Mouse (Mus musculus) midbrain, embryonic 15.5 days (tissue): Measurements from ENCODE around the gene Mylk4. TPM values are rescaled to one million over a fixed set of nuclear protein-coding genes. Genes with fewer than 3 reads are reported as not detected.

Experiments used
- ATAC-seq: fragments of 200-750 bp; cut with Nextera tagmentation; replicated peaks from 2 replicates; pipeline ENCODE4 v1.8.0; 2017; ENCODE audit warnings: moderate TSS enrichment
- H3K27ac ChIP-seq: fragments of 300-500 bp; sonication (generic); 2 replicates; pipeline ENCODE4 v1.5.1; 2015; ENCODE audit warnings: mild to moderate bottlenecking, inconsistent platforms
- H3K27me3 ChIP-seq: fragments of 300-500 bp; sonication (generic); replicated peaks from 2 replicates; pipeline ENCODE4 v1.6.1; 2015; ENCODE audit warnings: inconsistent platforms
- H3K36me3 ChIP-seq: fragments of 300-500 bp; sonication (generic); replicated peaks from 2 replicates; pipeline ENCODE4 v1.6.1; 2015; ENCODE audit warnings: inconsistent platforms
- H3K4me1 ChIP-seq: fragments of 300-500 bp; sonication (generic); 2 replicates; pipeline ENCODE4 v1.6.1; 2015; ENCODE audit warnings: inconsistent platforms
- H3K4me2 ChIP-seq: fragments of 300-500 bp; sonication (generic); 2 replicates; pipeline ENCODE4 v1.6.1; 2015; ENCODE audit warnings: inconsistent platforms, mild to moderate bottlenecking, moderate library complexity
- H3K4me3 ChIP-seq: fragments of 300-500 bp; sonication (generic); 2 replicates; pipeline ENCODE4 v1.5.1; 2015; ENCODE audit warnings: mild to moderate bottlenecking, inconsistent platforms
- H3K9ac ChIP-seq: fragments of 300-500 bp; sonication (generic); 2 replicates; pipeline ENCODE4 v1.6.1; 2015; ENCODE audit warnings: mild to moderate bottlenecking, inconsistent platforms
- H3K9me3 ChIP-seq: fragments of 300-500 bp; sonication (generic); 2 replicates; pipeline ENCODE4 v1.6.1; 2016; ENCODE audit warnings: inconsistent platforms
- WGBS: fragments of 180-500 bp; shearing (Covaris S2); methylation state at CpG from one replicate; pipeline ENCODE4 v1.1.7; 2015; ENCODE audit warnings: mixed read lengths; 5-methylcytosine and 5-hydroxymethylcytosine counted together
- polyA plus RNA-seq: library from polyadenylated mRNA; unstranded; fragments of >200 nt; fragmentation: Nextera tagmentation; extraction: Ambion mirVana; gene quantifications from 2 replicates; pipeline ENCODE4 v1.2.1, GENCODE M21; 2015

The Mylk4 gene
- polyA plus RNA-seq, 1 experiment from 2014 or later, result 0.21 TPM

DNA sequence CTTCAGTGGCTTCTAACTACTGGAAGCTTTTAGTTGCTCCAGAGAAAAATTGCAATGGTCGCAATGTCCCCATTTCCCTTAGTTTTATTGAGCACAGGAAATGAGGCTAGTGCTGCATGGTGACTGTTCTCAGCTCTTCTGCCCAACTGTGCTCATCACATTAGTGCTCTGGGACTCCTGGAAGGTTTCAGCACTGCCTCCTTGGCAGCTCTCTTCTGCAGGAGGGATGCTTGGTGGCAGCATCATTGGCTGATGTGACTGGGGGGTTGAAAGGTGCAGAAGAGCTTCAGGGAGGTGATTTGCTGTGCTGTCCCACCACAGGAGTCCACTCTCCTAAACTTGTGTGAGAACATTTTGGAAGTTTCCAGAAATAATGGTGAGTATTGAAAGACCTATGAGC, 84.4 kb downstream of the Mylk4 start:
- Histone ChIP-seq H3K27ac (no peak overlapping the region), H3K4me3 (no peak overlapping the region), H3K9me3 (no peaks in the 10 kb centered on the region), H3K27me3 (no peaks in the 10 kb centered on the region), H3K36me3 (no peaks in the 10 kb centered on the region), H3K4me2 (no peak overlapping the region), H3K4me1 (no peaks in the 10 kb centered on the region), H3K9ac (no peak overlapping the region)
- ATAC-seq, result no peak
- 100% methylated on average over 1 of the region's 1 CpGs for WGBS

DNA sequence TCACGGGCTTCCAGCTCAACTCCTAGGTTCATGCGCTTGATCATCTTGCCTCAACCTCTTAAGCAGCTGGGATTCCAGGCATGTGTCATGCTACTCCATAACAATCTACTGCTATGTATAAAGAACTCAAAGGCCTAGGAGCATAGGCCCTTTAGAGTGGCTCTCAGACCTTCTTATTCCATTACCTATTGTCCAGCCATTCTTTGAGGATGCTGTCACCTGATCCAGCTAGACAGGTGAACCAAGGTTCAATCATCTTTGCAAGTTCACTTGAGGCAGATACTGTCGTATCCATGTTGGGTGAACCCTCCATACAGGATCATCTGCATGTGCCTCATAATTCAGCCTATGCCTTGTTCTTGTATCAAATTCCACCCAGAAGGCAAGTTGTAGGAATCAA, 84.8 kb downstream of the Mylk4 start:
- H3K4me3 ChIP-seq, result no peak overlapping the region
- no peaks in the 10 kb centered on the region for H3K27me3 ChIP-seq
- no peak for ATAC-seq
- H3K4me2 ChIP-seq, result no peak overlapping the region
- H3K4me1 ChIP-seq, result no peaks in the 10 kb centered on the region
- H3K9me3 ChIP-seq, result no peaks in the 10 kb centered on the region
- H3K36me3 ChIP-seq, result no peaks in the 10 kb centered on the region
- 93% methylated on average over 3 of the region's 3 CpGs for WGBS
- H3K27ac ChIP-seq, result no peak overlapping the region
- no peak overlapping the region for H3K9ac ChIP-seq

DNA sequence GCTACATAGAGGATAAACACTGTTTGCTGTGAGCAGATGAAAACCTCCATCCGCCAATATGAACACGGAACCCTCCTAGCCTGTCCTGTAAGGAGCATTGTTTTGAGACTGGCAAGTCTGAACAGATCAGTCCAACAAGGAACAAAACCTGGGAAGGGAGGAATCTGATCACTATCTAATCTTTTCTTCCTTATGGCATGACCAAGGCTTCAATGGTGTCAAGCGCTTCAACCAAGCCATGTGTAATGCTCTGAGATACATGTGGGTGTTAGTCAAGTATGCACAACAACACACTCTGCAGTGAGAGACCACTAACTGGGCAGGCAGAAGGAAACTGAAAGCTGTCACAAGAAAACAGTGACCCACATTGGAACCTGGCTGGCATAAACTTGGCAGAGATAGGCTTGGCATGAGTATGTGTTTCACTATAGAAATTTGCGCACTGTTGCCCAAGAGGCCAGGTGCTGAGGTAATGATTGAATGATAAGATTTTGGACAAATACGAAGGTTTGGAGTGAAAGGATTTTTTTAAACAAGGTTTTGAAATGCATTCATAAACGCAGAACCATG, 89.8 kb downstream of the Mylk4 start:
- H3K4me3 ChIP-seq, result no peak overlapping the region
- ATAC-seq, result no peak
- 89% methylated on average over 6 of the region's 6 CpGs for WGBS

DNA sequence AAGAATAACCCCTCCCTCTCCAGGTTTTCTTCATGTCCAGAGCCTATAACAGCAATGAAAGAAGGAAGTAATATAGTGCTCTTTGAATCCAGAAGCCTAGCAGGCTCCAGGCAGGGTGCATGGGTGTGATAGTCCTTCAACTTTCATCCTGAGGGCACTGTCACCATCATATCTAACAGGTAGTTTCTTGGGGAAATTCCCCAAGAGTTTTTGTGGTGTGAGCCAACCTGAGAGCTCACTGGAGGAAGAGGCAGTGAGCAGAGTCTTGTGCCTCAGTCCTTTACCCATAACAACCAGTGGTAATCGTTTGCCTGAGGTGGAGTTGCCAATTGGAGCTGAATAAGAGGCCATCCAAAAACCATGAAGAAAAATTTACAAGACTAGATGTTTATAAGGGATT, 91.2 kb downstream of the Mylk4 start:
- no peaks in the 10 kb centered on the region for H3K27me3 ChIP-seq
- no peak overlapping the region for H3K9ac ChIP-seq
- no peak overlapping the region for H3K27ac ChIP-seq
- ATAC-seq, result no peak
- WGBS, result 81% methylated on average over 1 of the region's 1 CpGs
- H3K4me1 ChIP-seq, result no peaks in the 10 kb centered on the region
- no peak overlapping the region for H3K4me2 ChIP-seq
- no peaks in the 10 kb centered on the region for H3K36me3 ChIP-seq
- no peaks in the 10 kb centered on the region for H3K9me3 ChIP-seq
- no peak overlapping the region for H3K4me3 ChIP-seq

More for the DNA sequence above, 89.8 kb downstream of the Mylk4 start:
- no peak overlapping the region for H3K9ac ChIP-seq
- no peaks in the 10 kb centered on the region for H3K9me3 ChIP-seq
- H3K36me3 ChIP-seq, result no peaks in the 10 kb centered on the region
- H3K4me1 ChIP-seq, result no peaks in the 10 kb centered on the region
- H3K27ac ChIP-seq, result no peak overlapping the region
- H3K4me2 ChIP-seq, result no peak overlapping the region
- H3K27me3 ChIP-seq, result no peaks in the 10 kb centered on the region

DNA sequence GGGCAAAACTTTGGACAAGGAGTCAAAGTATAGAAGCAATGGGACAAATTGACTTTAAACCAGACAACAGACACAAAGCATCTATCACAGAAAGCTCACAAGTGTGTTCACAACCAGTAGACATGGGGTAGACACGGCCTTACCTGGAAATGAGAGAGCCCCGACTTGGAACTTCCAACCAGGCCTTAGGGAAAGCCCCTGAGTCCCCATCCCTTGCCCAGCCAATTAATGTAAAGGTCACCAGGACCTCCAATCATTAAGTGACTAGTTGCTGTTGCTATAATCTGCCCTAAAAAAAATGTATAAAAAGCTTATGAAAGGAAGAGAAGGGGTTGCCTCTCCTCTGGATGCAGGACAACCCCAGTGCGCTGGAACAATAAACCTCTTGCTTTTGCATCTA, 93.5 kb downstream of the Mylk4 start:
- Histone ChIP-seq H3K27ac (no peak overlapping the region), H3K27me3 (no peaks in the 10 kb centered on the region), H3K4me2 (no peak overlapping the region), H3K4me1 (no peaks in the 10 kb centered on the region), H3K4me3 (no peak overlapping the region), H3K9ac (no peak overlapping the region), H3K9me3 (no peaks in the 10 kb centered on the region), H3K36me3 (no peaks in the 10 kb centered on the region)
- ATAC-seq, result no peak
- WGBS, result 87% methylated on average over 3 of the region's 3 CpGs

DNA sequence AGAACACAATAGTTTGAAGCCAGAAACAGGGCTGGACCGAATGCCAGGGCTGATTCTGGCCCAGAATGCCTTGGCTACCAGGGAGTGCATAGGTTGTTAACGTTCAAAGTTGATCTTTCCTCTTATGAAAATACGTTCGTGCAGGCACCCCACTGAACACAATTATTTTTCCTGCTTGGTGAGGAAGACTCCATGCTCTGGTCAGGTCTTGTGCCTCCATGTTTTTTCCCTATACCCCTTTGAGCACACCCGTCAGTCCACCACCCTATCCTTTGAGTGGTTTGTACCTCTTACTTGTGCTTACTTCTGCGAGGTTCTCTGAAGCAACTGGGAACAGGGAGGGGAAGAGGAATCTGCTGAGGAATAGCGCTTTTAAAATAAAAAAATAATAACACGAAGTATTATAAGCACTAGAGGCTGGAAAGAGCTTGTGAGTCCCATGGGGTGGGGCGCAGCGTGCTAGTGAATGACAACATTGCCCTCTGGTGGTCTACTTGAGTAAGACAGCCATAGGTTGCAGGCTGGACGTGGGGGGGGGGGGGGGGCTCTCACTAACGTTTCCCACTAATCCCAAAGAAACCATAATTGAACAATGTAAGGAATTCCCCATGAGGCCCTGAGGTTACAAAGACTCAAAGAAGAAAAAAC, 102.8 kb downstream of the Mylk4 start:
- H3K9me3 ChIP-seq, result no peaks in the 10 kb centered on the region
- H3K4me3 ChIP-seq, result no peak overlapping the region
- H3K27me3 ChIP-seq, result no peaks in the 10 kb centered on the region
- H3K4me2 ChIP-seq, result no peak overlapping the region
- peak; percentile 90 for ATAC-seq
- H3K36me3 ChIP-seq, result no peaks in the 10 kb centered on the region
- no peak overlapping the region for H3K9ac ChIP-seq
- H3K27ac ChIP-seq, result no peak overlapping the region
- 43% methylated on average over 12 of the region's 12 CpGs for WGBS
- no peaks in the 10 kb centered on the region for H3K4me1 ChIP-seq

DNA sequence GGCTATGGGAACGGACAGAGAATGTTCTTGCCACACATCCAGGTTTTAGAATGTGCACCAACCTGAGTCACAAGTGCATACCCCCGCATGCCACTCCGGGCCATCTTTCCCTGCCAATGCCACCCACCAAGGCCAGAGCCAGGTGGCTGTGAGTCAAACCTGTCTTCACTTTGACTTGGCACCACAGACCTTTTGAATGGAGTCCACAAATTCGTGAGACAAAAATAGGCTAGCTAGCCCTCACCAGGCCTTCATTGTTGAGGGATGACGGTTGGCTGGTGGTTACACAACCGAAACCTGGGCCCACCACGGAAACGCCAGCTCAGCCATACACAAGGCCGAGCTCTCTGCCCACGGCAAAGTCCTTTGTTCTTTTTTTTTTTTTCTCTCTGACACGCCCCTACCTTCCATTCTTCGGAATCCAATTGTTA, 103.6 kb downstream of the Mylk4 start:
- Histone ChIP-seq H3K27ac (no peak overlapping the region), H3K9ac (no peak overlapping the region), H3K4me3 (no peak overlapping the region), H3K4me1 (no peaks in the 10 kb centered on the region), H3K4me2 (no peak overlapping the region), H3K9me3 (no peaks in the 10 kb centered on the region), H3K36me3 (no peaks in the 10 kb centered on the region), H3K27me3 (no peaks in the 10 kb centered on the region)
- WGBS, result 79% methylated on average over 12 of the region's 12 CpGs
- no peak for ATAC-seq

DNA sequence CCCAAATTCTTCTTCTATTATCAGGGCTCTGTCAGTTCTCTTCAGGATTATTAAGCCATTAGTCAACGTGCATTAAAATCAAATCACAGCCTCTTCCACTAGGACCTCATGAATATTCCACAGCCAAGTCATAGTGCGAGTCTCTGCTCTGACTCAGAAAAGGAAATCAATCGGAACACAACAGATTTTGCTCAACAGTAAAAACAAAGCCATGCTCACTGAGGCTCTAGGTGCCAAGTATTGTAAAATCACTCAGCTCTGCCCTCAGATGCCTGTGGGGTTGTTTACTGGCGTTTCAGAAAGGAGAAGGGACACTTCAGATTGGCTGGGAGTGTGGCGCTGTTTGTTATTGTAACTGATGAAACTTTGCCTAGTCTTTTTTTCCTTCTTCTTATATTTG, 104.8 kb downstream of the Mylk4 start:
- no peak for ATAC-seq
- Histone ChIP-seq H3K27ac (no peak overlapping the region), H3K4me2 (no peak overlapping the region), H3K4me3 (no peak overlapping the region), H3K9me3 (no peaks in the 10 kb centered on the region), H3K9ac (no peak overlapping the region), H3K27me3 (no peaks in the 10 kb centered on the region), H3K4me1 (no peaks in the 10 kb centered on the region), H3K36me3 (no peaks in the 10 kb centered on the region)
- WGBS, result 55% methylated on average over 5 of the region's 5 CpGs

DNA sequence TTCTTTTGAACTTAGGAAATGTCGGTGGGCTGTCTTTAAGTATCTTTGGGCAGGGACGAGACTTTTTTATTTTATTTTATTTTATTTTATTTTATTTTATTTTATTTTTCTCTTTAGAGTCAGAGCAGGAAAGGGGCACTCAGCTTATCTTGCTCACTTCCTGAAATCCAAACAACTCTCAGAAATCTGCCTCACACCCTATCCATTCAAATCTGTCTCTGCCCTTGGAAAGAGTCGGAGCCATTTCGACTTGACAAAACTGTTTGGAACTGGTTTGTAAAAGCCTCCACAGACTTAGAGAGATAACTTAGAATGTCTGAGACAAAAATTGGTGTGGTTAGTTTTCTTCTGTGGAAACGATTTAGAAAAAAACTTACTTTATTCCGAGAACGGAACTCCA, 113.0 kb downstream of the Mylk4 start:
- no peak for ATAC-seq
- Histone ChIP-seq H3K4me3 (no peak overlapping the region), H3K9ac (no peak overlapping the region), H3K27me3 (no peaks in the 10 kb centered on the region), H3K4me1 (no peaks in the 10 kb centered on the region), H3K9me3 (no peaks in the 10 kb centered on the region), H3K4me2 (no peak overlapping the region), H3K27ac (no peak overlapping the region), H3K36me3 (no peaks in the 10 kb centered on the region)
- 87% methylated on average over 7 of the region's 7 CpGs for WGBS

DNA sequence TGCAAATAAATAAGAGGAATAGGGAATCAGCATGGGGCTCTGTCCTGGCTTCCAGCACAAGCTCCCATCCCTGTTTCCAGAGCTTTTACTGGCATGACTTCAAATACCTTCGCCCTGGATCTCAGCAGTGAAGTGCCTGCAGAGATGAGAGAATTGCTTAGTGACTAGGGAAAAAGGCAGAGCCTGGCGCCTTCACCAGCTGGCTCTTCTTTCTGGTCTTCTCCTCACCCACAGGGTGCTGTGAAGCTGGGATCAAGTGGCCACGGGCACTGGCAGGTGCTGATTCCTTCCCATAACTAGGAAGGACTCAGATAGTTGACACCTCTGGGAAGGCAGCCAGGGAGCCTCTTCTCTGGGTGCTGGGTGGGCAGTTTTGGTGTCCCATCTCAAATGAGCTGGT, 115.5 kb downstream of the Mylk4 start:
- H3K4me1 ChIP-seq, result no peaks in the 10 kb centered on the region
- no peak overlapping the region for H3K4me2 ChIP-seq
- H3K4me3 ChIP-seq, result no peak overlapping the region
- 76% methylated on average over 3 of the region's 3 CpGs for WGBS
- no peak overlapping the region for H3K9ac ChIP-seq
- H3K27ac ChIP-seq, result no peak overlapping the region
- no peaks in the 10 kb centered on the region for H3K36me3 ChIP-seq
- ATAC-seq, result no peak
- no peaks in the 10 kb centered on the region for H3K9me3 ChIP-seq
- no peaks in the 10 kb centered on the region for H3K27me3 ChIP-seq

DNA sequence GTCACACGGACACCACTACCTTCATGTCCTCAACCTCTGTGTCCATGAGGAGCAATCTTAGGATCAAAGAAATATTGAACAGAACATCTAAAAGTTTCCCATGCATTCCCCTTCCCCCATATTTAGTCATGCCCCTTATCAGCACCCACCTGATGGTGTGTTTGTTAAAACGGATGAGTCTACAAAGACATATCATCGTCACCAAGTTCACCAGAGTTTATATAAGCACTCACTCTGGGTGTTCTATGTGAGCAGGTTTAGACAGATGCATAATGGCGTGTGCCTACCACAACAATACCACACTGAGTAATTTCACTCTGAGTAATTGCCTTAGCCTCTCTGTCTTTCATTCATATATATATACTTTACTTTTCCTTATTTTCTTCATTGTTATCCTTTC, 116.4 kb downstream of the Mylk4 start:
- Histone ChIP-seq H3K9ac (no peak overlapping the region), H3K27me3 (no peaks in the 10 kb centered on the region), H3K27ac (no peak overlapping the region), H3K4me2 (no peak overlapping the region), H3K36me3 (no peaks in the 10 kb centered on the region), H3K4me1 (no peaks in the 10 kb centered on the region), H3K9me3 (no peaks in the 10 kb centered on the region), H3K4me3 (no peak overlapping the region)
- ATAC-seq, result no peak
- WGBS, result 82% methylated on average over 4 of the region's 4 CpGs

DNA sequence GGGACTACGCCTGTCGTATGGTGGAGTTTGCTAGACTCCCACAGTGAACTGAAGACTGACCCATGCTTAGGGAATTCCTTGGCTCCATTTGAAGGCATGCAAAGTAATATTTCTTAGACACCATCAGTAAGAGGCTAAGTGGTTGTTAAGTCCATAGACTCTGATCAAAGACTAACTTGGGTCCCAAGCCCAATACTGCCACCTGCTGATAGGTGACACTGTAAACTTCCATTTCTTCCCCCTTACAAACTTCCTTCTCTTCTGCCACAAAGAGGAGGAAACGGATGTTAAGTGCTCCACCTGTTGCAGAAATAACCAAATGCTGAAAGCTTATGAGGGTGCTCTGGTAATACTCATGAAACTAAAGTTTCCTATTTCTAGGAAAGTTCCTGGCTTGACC, 121.7 kb downstream of the Mylk4 start:
- no peak overlapping the region for H3K9ac ChIP-seq
- no peak for ATAC-seq
- H3K4me2 ChIP-seq, result no peak overlapping the region
- no peaks in the 10 kb centered on the region for H3K27me3 ChIP-seq
- H3K4me1 ChIP-seq, result no peaks in the 10 kb centered on the region
- no peak overlapping the region for H3K4me3 ChIP-seq
- no peaks in the 10 kb centered on the region for H3K36me3 ChIP-seq
- WGBS, result 79% methylated on average over 3 of the region's 3 CpGs
- no peaks in the 10 kb centered on the region for H3K9me3 ChIP-seq
- H3K27ac ChIP-seq, result no peak overlapping the region

DNA sequence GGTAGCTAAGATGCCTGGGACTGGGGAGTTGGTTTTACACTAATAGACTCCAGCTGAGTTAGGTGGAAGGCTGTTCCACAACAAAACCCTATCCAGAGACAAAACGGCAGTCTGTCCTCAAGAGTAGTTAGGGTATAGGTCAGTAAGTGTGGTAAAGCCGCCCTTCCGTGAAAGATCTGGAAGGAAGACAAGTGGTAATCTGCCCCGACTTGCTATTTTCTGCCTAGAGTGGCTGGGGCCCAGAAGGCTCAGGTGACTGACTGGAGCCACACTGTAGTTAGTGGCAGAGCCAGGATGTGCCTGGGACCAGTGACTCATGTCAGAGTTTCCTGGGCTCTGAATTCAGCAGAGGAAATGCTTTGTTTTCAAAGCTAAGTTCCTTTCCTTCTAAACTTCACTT, 123.5 kb downstream of the Mylk4 start:
- H3K4me2 ChIP-seq, result no peak overlapping the region
- H3K27me3 ChIP-seq, result no peaks in the 10 kb centered on the region
- no peak overlapping the region for H3K27ac ChIP-seq
- no peak for ATAC-seq
- no peak overlapping the region for H3K4me3 ChIP-seq
- 63% methylated on average over 4 of the region's 4 CpGs for WGBS
- H3K9ac ChIP-seq, result no peak overlapping the region
- no peaks in the 10 kb centered on the region for H3K36me3 ChIP-seq
- H3K4me1 ChIP-seq, result no peaks in the 10 kb centered on the region
- H3K9me3 ChIP-seq, result no peaks in the 10 kb centered on the region
